Mouse (Mus musculus) kidney, postnatal 0 days (tissue): ENCODE results near the gene Col8a2. TPM values are rescaled to one million over a fixed set of nuclear protein-coding genes. Genes with fewer than 3 reads are reported as not detected.

Experiments
- ATAC-seq: fragments of 200-750 bp; cut with Nextera tagmentation; replicated peaks from 2 replicates; pipeline ENCODE4 v1.8.0; 2017; ENCODE audit warnings: low read depth, moderate number of reproducible peaks, moderate TSS enrichment, moderate library complexity; ENCODE audit not compliant: low FRiP score
- DNase-seq: peaks from one replicate; pipeline ENCODE4 v3.0.0-alpha.2; 2016; ENCODE audit warnings: low spot score
- H3K27ac ChIP-seq: fragments of 300-500 bp; sonication (generic); 2 replicates; pipeline ENCODE4 v1.5.1; 2014; ENCODE audit warnings: mild to moderate bottlenecking
- H3K27me3 ChIP-seq: fragments of 300-500 bp; sonication (generic); 2 replicates; pipeline ENCODE4 v1.6.1; 2014; ENCODE audit warnings: low read length, mixed read lengths; ENCODE audit not compliant: insufficient read depth
- H3K36me3 ChIP-seq: fragments of 300-500 bp; sonication (generic); 2 replicates; pipeline ENCODE4 v1.6.1; 2014; ENCODE audit warnings: low read length, mixed read lengths; ENCODE audit not compliant: insufficient read depth
- H3K4me1 ChIP-seq: fragments of 300-500 bp; sonication (generic); replicated peaks from 2 replicates; pipeline ENCODE4 v1.6.1; 2014; ENCODE audit warnings: antibody characterized with exemption, low read length, mixed read lengths; ENCODE audit not compliant: insufficient read depth
- H3K4me2 ChIP-seq: fragments of 300-500 bp; sonication (generic); 2 replicates; pipeline ENCODE4 v1.6.1; 2014; ENCODE audit warnings: mild to moderate bottlenecking, low read length, moderate library complexity, mixed read lengths
- H3K4me3 ChIP-seq: fragments of 300-500 bp; sonication (generic); replicated peaks from 2 replicates; pipeline ENCODE4 v1.5.1; 2014; ENCODE audit warnings: low read depth, low read length
- H3K9ac ChIP-seq: fragments of 300-500 bp; sonication (generic); 2 replicates; pipeline ENCODE4 v1.6.1; 2014; ENCODE audit warnings: low read depth, low read length
- H3K9me3 ChIP-seq: fragments of 300-500 bp; sonication (generic); replicated peaks from 2 replicates; pipeline ENCODE4 v1.6.1; 2016; ENCODE audit warnings: low read length, inconsistent platforms, mixed read lengths
- CTCF ChIP-seq: IDR thresholded peaks from 2 replicates; pipeline ENCODE4 v1.5.1; 2016; ENCODE audit warnings: antibody characterized with exemption, low read depth, mild to moderate bottlenecking, moderate library complexity
- WGBS: fragments of 180-500 bp; shearing (Covaris S2); extraction: QIAGEN DNeasy Blood & Tissue Kit; methylation state at CpG from one replicate; pipeline ENCODE4 v1.1.7; 2014; 5-methylcytosine and 5-hydroxymethylcytosine counted together
- polyA plus RNA-seq: library from polyadenylated mRNA; unstranded; fragments of >200 nt; fragmentation: Nextera tagmentation; extraction: Ambion mirVana; gene quantifications from 2 replicates; pipeline ENCODE4 v1.2.1, GENCODE M21; 2015

Col8a2 gene
- polyA plus RNA-seq, 1 experiment from 2014 or later = 8.1 TPM

GRCm38 (mm10) chr4:126321111-126321853, 34.7 kb downstream of the Col8a2 start, which contains the start of gene Adprhl2:
Gene Adprhl2, minus strand, starts transcription at chr4:126321703.
- H3K36me3 ChIP-seq = peaks cover 19% of the 10 kb centered on the region
- H3K27me3 ChIP-seq = no peaks in the 10 kb centered on the region
- peak within 1 kb of the TSS; percentile 85 for H3K4me3 ChIP-seq
- H3K4me1 ChIP-seq = peaks cover 13% of the 10 kb centered on the region; the same call in 1 of the 2 replicates
- peak; percentile 100 for TF ChIP-seq CTCF
- H3K4me2 ChIP-seq = peak within 1 kb of the TSS; percentile 84
- H3K9ac ChIP-seq = peak within 1 kb of the TSS; percentile 79
- H3K27ac ChIP-seq = peak within 1 kb of the TSS; percentile 77
- H3K9me3 ChIP-seq = no peaks in the 10 kb centered on the region
- peak; percentile 97 for DNase-seq
- peak; percentile 78 for ATAC-seq
- under 1% methylated on average over 78 of the region's 80 CpGs for WGBS

GRCm38 (mm10) chr4:126321854-126322511, 35.4 kb downstream of the Col8a2 start:
- no peak for TF ChIP-seq CTCF
- ATAC-seq = peak; percentile 12; the same call in 1 of the 2 replicates
- 57% methylated on average over 28 of the region's 28 CpGs for WGBS
- H3K9me3 ChIP-seq = no peaks in the 10 kb centered on the region
- H3K27me3 ChIP-seq = no peaks in the 10 kb centered on the region
- H3K4me3 ChIP-seq = peak overlapping the region; percentile 85; the same call in 1 of the 2 replicates
- no peak overlapping the region for H3K27ac ChIP-seq
- peaks cover 13% of the 10 kb centered on the region; the same call in 1 of the 2 replicates for H3K4me1 ChIP-seq
- H3K9ac ChIP-seq = no peak overlapping the region
- no peak for DNase-seq
- H3K4me2 ChIP-seq = peak overlapping the region; percentile 84
- H3K36me3 ChIP-seq = peaks cover 12% of the 10 kb centered on the region

GRCm38 (mm10) chr4:126322646-126323045, 36.1 kb downstream of the Col8a2 start:
- no peak overlapping the region for H3K4me2 ChIP-seq
- H3K4me1 ChIP-seq = peaks cover 13% of the 10 kb centered on the region; the same call in 1 of the 2 replicates
- H3K9me3 ChIP-seq = no peaks in the 10 kb centered on the region
- no peak overlapping the region for H3K27ac ChIP-seq
- peaks cover 5% of the 10 kb centered on the region for H3K36me3 ChIP-seq
- no peak for TF ChIP-seq CTCF
- H3K4me3 ChIP-seq = no peak overlapping the region
- 94% methylated on average over 13 of the region's 13 CpGs for WGBS
- ATAC-seq = no peak
- DNase-seq = no peak
- no peaks in the 10 kb centered on the region for H3K27me3 ChIP-seq
- H3K9ac ChIP-seq = no peak overlapping the region

- H3K27ac ChIP-seq = no peak overlapping the region
- H3K27me3 ChIP-seq = no peaks in the 10 kb centered on the region
- peak overlapping the region; percentile 52 for H3K4me2 ChIP-seq
- H3K9me3 ChIP-seq = no peaks in the 10 kb centered on the region
- H3K9ac ChIP-seq = no peak overlapping the region
- peak overlapping the region; percentile 17; the same call in 1 of the 2 replicates for H3K4me3 ChIP-seq
- no peak for DNase-seq
- no peak for TF ChIP-seq CTCF
- ATAC-seq = no peak
- WGBS = 39% methylated on average over 13 of the region's 13 CpGs
- H3K4me1 ChIP-seq = peaks cover 13% of the 10 kb centered on the region; the same call in 1 of the 2 replicates
- no peaks in the 10 kb centered on the region for H3K36me3 ChIP-seq
These were observed 38.3 kb downstream of the Col8a2 start for GRCm38 (mm10) chr4:126324861-126325260.

GRCm38 (mm10) chr4:126325281-126325861, 38.8 kb downstream of the Col8a2 start, which contains the start of gene Tekt2:
Gene Tekt2, minus strand, starts transcription at chr4:126325688.
- Histone ChIP-seq H3K4me1 (peaks cover 11% of the 10 kb centered on the region; the same call in 1 of the 2 replicates), H3K36me3 (no peaks in the 10 kb centered on the region), H3K4me2 (peak within 1 kb of the TSS; percentile 52), H3K4me3 (peak within 1 kb of the TSS; percentile 17; the same call in 1 of the 2 replicates), H3K27me3 (no peaks in the 10 kb centered on the region), H3K9ac (peak within 1 kb of the TSS; percentile 37; the same call in 1 of the 2 replicates), H3K9me3 (no peaks in the 10 kb centered on the region), H3K27ac (no peak within 1 kb of the TSS)
- DNase-seq (peak; percentile 22), ATAC-seq (no peak)
- TF ChIP-seq CTCF = no peak
- 7% methylated on average over 20 of the region's 23 CpGs for WGBS

GRCm38 (mm10) chr4:126326036-126326435, 39.4 kb downstream of the Col8a2 start:
- peaks cover 5% of the 10 kb centered on the region; the same call in 1 of the 2 replicates for H3K4me1 ChIP-seq
- H3K9me3 ChIP-seq = no peaks in the 10 kb centered on the region
- 0 out of 2 replicates have a peak, but pooled peaks have one; percentile 16 for TF ChIP-seq CTCF
- no peak overlapping the region for H3K4me2 ChIP-seq
- no peak overlapping the region for H3K4me3 ChIP-seq
- no peaks in the 10 kb centered on the region for H3K36me3 ChIP-seq
- no peaks in the 10 kb centered on the region for H3K27me3 ChIP-seq
- ATAC-seq (no peak), DNase-seq (no peak)
- H3K9ac ChIP-seq = no peak overlapping the region
- WGBS = 20% methylated on average over 6 of the region's 6 CpGs
- H3K27ac ChIP-seq = no peak overlapping the region
